Mouse (Mus musculus) liver, embryonic 14.5 days (tissue): ENCODE data around the gene Clec4b2. TPM values are rescaled to one million over a fixed set of nuclear protein-coding genes. Genes with fewer than 3 reads are reported as not detected.
"Not testable (repeated sequence)": the region's sequence is repeated elsewhere in the genome, so short reads cannot be mapped to it uniquely, and the experiment has no call there.

Source experiments
- ATAC-seq: fragments of 200-750 bp; cut with Nextera tagmentation; 2 replicates; pipeline ENCODE4 v1.8.0; 2017; ENCODE audit warnings: moderate number of reproducible peaks, mild to moderate bottlenecking, moderate library complexity; ENCODE audit not compliant: insufficient read depth
- DNase-seq, 3 experiments: peaks; one replicate each; pipeline ENCODE4 v3.0.0-alpha.2; 2012 to 2013; ENCODE audit warnings: low read depth in 3 of 3, low spot score in 3 of 3
- H3K27ac ChIP-seq: fragments of 300-500 bp; sonication (generic); 2 replicates; pipeline ENCODE4 v1.5.1; 2014; ENCODE audit warnings: moderate library complexity, mild to moderate bottlenecking, control low read depth, inconsistent platforms
- H3K27me3 ChIP-seq: fragments of 300-500 bp; sonication (generic); 2 replicates; pipeline ENCODE4 v1.6.1; 2014; ENCODE audit warnings: mild to moderate bottlenecking, low read length, moderate library complexity; ENCODE audit not compliant: control insufficient read depth, insufficient read depth
- H3K36me3 ChIP-seq: fragments of 300-500 bp; sonication (generic); replicated peaks from 2 replicates; pipeline ENCODE4 v1.6.1; 2014; ENCODE audit warnings: low read depth; ENCODE audit not compliant: control insufficient read depth, insufficient read depth
- H3K4me1 ChIP-seq, 2 experiments: fragments of 200-500 bp in 1 of 2; fragments of 300-500 bp in 1 of 2; sonication (generic) in 1 of 2; replicated peaks; 2 replicates each; pipeline ENCODE4 v1.6.1; 2012 to 2014; ENCODE audit warnings: antibody characterized with exemption in 1 of 2, inconsistent platforms in 1 of 2, low read length in 1 of 2; ENCODE audit not compliant: control insufficient read depth in 2 of 2, insufficient read depth in 2 of 2
- H3K4me2 ChIP-seq: fragments of 300-500 bp; sonication (generic); 2 replicates; pipeline ENCODE4 v1.6.1; 2014; ENCODE audit warnings: low read depth, mild to moderate bottlenecking, control low read depth, moderate library complexity
- H3K4me3 ChIP-seq, 2 experiments: fragments of 200-500 bp in 1 of 2; fragments of 300-500 bp in 1 of 2; sonication (generic) in 1 of 2; 2 replicates each; pipeline ENCODE4 v1.5.1; 2012 to 2014; ENCODE audit warnings: low read depth in 2 of 2, low read length in 2 of 2, mild to moderate bottlenecking in 2 of 2, control low read depth in 1 of 2, inconsistent platforms in 1 of 2, moderate library complexity in 1 of 2; ENCODE audit not compliant: insufficient read depth in 1 of 2
- H3K9ac ChIP-seq: fragments of 300-500 bp; sonication (generic); replicated peaks from 2 replicates; pipeline ENCODE4 v1.6.1; 2014; ENCODE audit warnings: mild to moderate bottlenecking, control low read depth, moderate library complexity
- H3K9me3 ChIP-seq: fragments of 300-500 bp; sonication (generic); 2 replicates; pipeline ENCODE4 v1.6.1; 2016; ENCODE audit warnings: low read length, mixed read lengths; ENCODE audit not compliant: control insufficient read depth
- CTCF ChIP-seq: IDR thresholded peaks from 2 replicates; pipeline ENCODE4 v1.5.1; 2016; ENCODE audit warnings: antibody characterized with exemption, low read depth, control low read depth
- EP300 ChIP-seq: IDR thresholded peaks from 2 replicates; pipeline ENCODE4 v1.6.1; 2016; ENCODE audit warnings: antibody characterized with exemption, low read depth
- WGBS: fragments of 180-500 bp; shearing (Covaris S2); extraction: QIAGEN DNeasy Blood & Tissue Kit; methylation state at CpG from one replicate; pipeline ENCODE4 v1.1.7; 2014; ENCODE audit not compliant: insufficient replicate concordance; 5-methylcytosine and 5-hydroxymethylcytosine counted together
- polyA plus RNA-seq, 2 experiments: library from polyadenylated mRNA; depleted of rRNA in 1 of 2; stranded (reverse) in 1 of 2; unstranded in 1 of 2; fragments of >200 nt; fragmentation: Nextera tagmentation in 1 of 2; extraction: Ambion mirVana in 1 of 2; gene quantifications; 2 replicates each; pipeline versions ENCODE4 v1.2.1 to v1.2.3; 2012 to 2014

Clec4b2 gene
- 0.04 and 0.08 TPM in 2 replicates for polyA plus RNA-seq (2012; rRNA removed)
- 0.11 TPM in 1 of 2 replicates, not detected in the other for polyA plus RNA-seq (2014; fragmentation: Nextera tagmentation; extraction: Ambion mirVana)

- TF ChIP-seq EP300 (no peak), CTCF (no peak)
- Histone ChIP-seq H3K27me3 (no peaks in the 10 kb centered on the region), H3K9ac (no peak within 1 kb of the TSS), H3K4me2 (no peak within 1 kb of the TSS), H3K27ac (no peak within 1 kb of the TSS), H3K4me1 (no peaks in the 10 kb centered on the region), H3K9me3 (no peaks in the 10 kb centered on the region), H3K36me3 (no peaks in the 10 kb centered on the region), H3K4me3 (no peak within 1 kb of the TSS)
- DNase-seq (no peak), ATAC-seq (no peak)
- WGBS: 49% methylated on average over 4 of the region's 4 CpGs
These were observed at the start of gene Clec4b2 for GRCm38 (mm10) chr6:123172593-123172992. Gene Clec4b2 (plus strand): TSS chr6:123172893.

- no peak for TF ChIP-seq CTCF
- no peak for TF ChIP-seq EP300
- Histone ChIP-seq H3K27me3 (no peaks in the 10 kb centered on the region), H3K9me3 (no peaks in the 10 kb centered on the region), H3K4me3 (no peak overlapping the region), H3K36me3 (no peaks in the 10 kb centered on the region), H3K4me2 (no peak overlapping the region), H3K27ac (no peak overlapping the region), H3K9ac (no peak overlapping the region), H3K4me1 (no peaks in the 10 kb centered on the region)
- DNase-seq (peak in 1 of 3 experiments; percentile 20), ATAC-seq (no peak)
- 23% methylated on average over 3 of the region's 3 CpGs for WGBS
These were observed 49.5 kb upstream of the Clec4b2 start for GRCm38 (mm10) chr6:123123195-123123594.

DNA sequence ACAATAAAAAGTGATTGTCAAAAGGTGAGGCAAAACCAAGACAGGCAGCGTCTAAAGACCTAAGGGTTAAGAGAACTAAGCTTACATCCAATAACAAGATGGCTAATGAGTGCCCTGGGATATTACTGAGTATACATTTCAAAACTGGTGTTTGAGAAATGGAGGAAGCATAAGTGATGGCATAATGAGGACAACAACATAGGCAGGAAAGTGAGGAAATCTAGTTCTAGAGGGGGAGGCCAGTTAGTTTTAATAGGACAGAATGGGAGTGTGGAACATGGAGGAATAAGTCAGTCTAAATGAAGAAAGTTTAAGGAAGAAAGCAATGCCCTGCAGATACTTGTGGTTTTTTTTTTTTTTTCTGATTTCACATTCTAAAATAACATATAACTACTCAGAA lies 45.5 kb upstream of the Clec4b2 start:
- no peak overlapping the region for H3K9ac ChIP-seq
- H3K4me3 ChIP-seq: no peak overlapping the region
- TF ChIP-seq CTCF (no peak), EP300 (no peak)
- H3K27ac ChIP-seq: no peak overlapping the region
- no peaks in the 10 kb centered on the region for H3K4me1 ChIP-seq
- H3K4me2 ChIP-seq: no peak overlapping the region
- no peaks in the 10 kb centered on the region for H3K9me3 ChIP-seq
- DNase-seq: no peak
- no peaks in the 10 kb centered on the region for H3K27me3 ChIP-seq
- no peaks in the 10 kb centered on the region for H3K36me3 ChIP-seq
- 29% methylated on average over 1 of the region's 1 CpGs for WGBS
- no peak for ATAC-seq

- DNase-seq, H3K4me1 ChIP-seq, H3K36me3 ChIP-seq, H3K4me2 ChIP-seq, H3K27me3 ChIP-seq, H3K9ac ChIP-seq, H3K4me3 ChIP-seq, ATAC-seq, H3K9me3 ChIP-seq, H3K27ac ChIP-seq: not testable (repeated sequence)
- 55% methylated on average over 28 of the region's 29 CpGs for WGBS
These were observed 34.7 kb upstream of the Clec4b2 start for GRCm38 (mm10) chr6:123137766-123138526.

- Histone ChIP-seq H3K36me3 (no peaks in the 10 kb centered on the region), H3K4me1 (no peaks in the 10 kb centered on the region), H3K27me3 (no peaks in the 10 kb centered on the region), H3K9me3 (no peaks in the 10 kb centered on the region), H3K9ac (no peak overlapping the region), H3K4me3 (no peak overlapping the region), H3K27ac (no peak overlapping the region), H3K4me2 (no peak overlapping the region)
- DNase-seq (no peak), ATAC-seq (no peak)
- no peak for TF ChIP-seq CTCF
- no peak for TF ChIP-seq EP300
- WGBS: 22% methylated on average over 1 of the region's 1 CpGs
These were observed 2.6 kb upstream of the Clec4b2 start for GRCm38 (mm10) chr6:123170106-123170505.
